Comparison of ENCODE assay signal across 16 mouse cellular contexts in the genomic region with DNA sequence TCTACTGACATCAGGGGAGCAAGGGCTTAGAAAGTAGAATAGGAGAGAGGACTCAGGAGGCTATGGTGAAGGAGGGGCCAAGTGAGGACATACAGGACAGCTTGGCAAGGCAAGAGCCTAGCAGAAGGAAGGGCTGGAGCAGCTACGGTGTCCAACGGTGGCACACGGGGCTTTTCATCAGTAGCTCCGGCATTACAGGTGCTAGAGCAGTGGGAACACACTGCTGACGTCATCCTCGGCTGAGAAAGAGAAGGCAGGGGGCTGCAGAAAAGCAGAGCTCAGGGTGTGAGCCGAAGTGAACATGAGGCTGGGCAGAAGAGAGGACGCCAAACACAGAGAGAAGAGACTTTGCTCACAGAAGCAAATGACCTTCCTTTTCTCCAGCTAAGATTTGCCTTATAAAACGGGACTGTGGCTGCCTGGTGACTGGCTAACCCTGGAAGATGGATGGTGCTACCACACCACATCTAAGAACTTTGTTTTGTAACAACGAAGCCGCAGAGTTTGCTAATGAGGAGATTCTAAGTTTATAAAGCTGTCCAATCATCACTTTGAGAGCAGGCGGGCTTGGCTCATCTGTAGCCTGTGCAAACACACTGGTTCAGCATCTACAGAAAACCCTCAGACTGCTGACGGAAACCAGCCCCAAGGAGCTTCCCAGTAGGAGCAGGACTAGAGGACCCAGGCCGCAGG.
DNase-seq lines count a peak whose midpoint lies in the region; ATAC-seq and TF ChIP-seq lines count a peak whose summit lies in the region.
"Had no signal": no experiment of that assay in that cellular context is flagged by ENCODE, and none has a peak within 500 bp of the region (broad histone marks: within the 10 kb centered on the region; RNA-seq: fewer than 3 reads in every experiment).

No protein-coding gene starts in this region.

- DNase-seq in frontal cortex, postnatal 36 days (ENCODE audit: low spot score in 2 of 2), result no peak
- DNase-seq in lung, postnatal 25 days (ENCODE audit: low spot score), result no peak
- peak; percentile 86 to 90 for DNase-seq in cerebellum, postnatal 10 days
- no peak for DNase-seq in stomach, postnatal 0 days (ENCODE audit: low spot score)
- DNase-seq: adrenal gland, adult 2 months; B cell, adult 2 months; gastrocnemius, postnatal 36 days; liver; thymus, postnatal 36 days had no signal

- H3K36me3 ChIP-seq in lung, embryonic 16.5 days (ENCODE audit: control insufficient read depth, insufficient read depth, low read length), result no peaks in the 10 kb centered on the region
- H3K36me3 ChIP-seq in stomach, postnatal 0 days (ENCODE audit: control insufficient read depth, insufficient read depth, low read length), result no peaks in the 10 kb centered on the region
- no peaks in the 10 kb centered on the region for H3K36me3 ChIP-seq in midbrain, embryonic 13.5 days
- H3K36me3 ChIP-seq: embryonic facial prominence, embryonic 12.5 days; forebrain, embryonic 12.5 days; hindbrain, embryonic 13.5 days; neural tube, embryonic 13.5 days had no signal

- H3K4me2 ChIP-seq in lung, embryonic 16.5 days (ENCODE audit: low read depth, low read length), result no peak overlapping the region
- H3K4me2 ChIP-seq in stomach, postnatal 0 days (replicated peaks; ENCODE audit: low read depth), result no peak overlapping the region
- H3K4me2 ChIP-seq in midbrain, embryonic 13.5 days (replicated peaks), result no peak overlapping the region
- H3K4me2 ChIP-seq: embryonic facial prominence, embryonic 12.5 days; forebrain, embryonic 12.5 days; hindbrain, embryonic 13.5 days; neural tube, embryonic 13.5 days had no signal

- no peak for TF ChIP-seq EP300 in stomach, postnatal 0 days (optimal IDR thresholded peaks at IDR 0.05)

- no peak overlapping the region for H3K9ac ChIP-seq in lung, embryonic 16.5 days (ENCODE audit: low read length)
- H3K9ac ChIP-seq in stomach, postnatal 0 days (ENCODE audit: low read length), result no peak overlapping the region
- H3K9ac ChIP-seq in midbrain, embryonic 13.5 days (replicated peaks), result no peak overlapping the region
- H3K9ac ChIP-seq: embryonic facial prominence, embryonic 12.5 days; forebrain, embryonic 12.5 days; hindbrain, embryonic 13.5 days; neural tube, embryonic 13.5 days had no signal

- peak overlapping the region; percentile 15; the same call in 1 of the 2 replicates for H3K27ac ChIP-seq in lung, embryonic 16.5 days (ENCODE audit: low read length)
- peak overlapping the region; percentile 13; the same call in 1 of the 2 replicates for H3K27ac ChIP-seq in stomach, postnatal 0 days (replicated peaks)
- no peak overlapping the region for H3K27ac ChIP-seq in midbrain, embryonic 13.5 days
- H3K27ac ChIP-seq: embryonic facial prominence, embryonic 12.5 days; forebrain, embryonic 12.5 days; hindbrain, embryonic 13.5 days; neural tube, embryonic 13.5 days had no signal

- no peak overlapping the region for H3K4me3 ChIP-seq in lung, embryonic 16.5 days (ENCODE audit: low read length)
- no peak overlapping the region for H3K4me3 ChIP-seq in stomach, postnatal 0 days (ENCODE audit: low read depth, low read length)
- no peak overlapping the region for H3K4me3 ChIP-seq in midbrain, embryonic 13.5 days (replicated peaks)
- H3K4me3 ChIP-seq: embryonic facial prominence, embryonic 12.5 days; forebrain, embryonic 12.5 days; hindbrain, embryonic 13.5 days; neural tube, embryonic 13.5 days had no signal

- H3K27me3 ChIP-seq in lung, embryonic 16.5 days (ENCODE audit: control insufficient read depth, insufficient read depth, low read depth, low read length), result no peaks in the 10 kb centered on the region
- H3K27me3 ChIP-seq in stomach, postnatal 0 days (ENCODE audit: control insufficient read depth, insufficient read depth, low read length), result no peaks in the 10 kb centered on the region
- H3K27me3 ChIP-seq in midbrain, embryonic 13.5 days, result 0 out of 2 replicates have a peak, but pooled peaks cover 4% of the 10 kb centered on the region
- H3K27me3 ChIP-seq: embryonic facial prominence, embryonic 12.5 days; hindbrain, embryonic 13.5 days; neural tube, embryonic 13.5 days had no signal

- no peaks in the 10 kb centered on the region for H3K9me3 ChIP-seq in lung, embryonic 16.5 days (ENCODE audit: control insufficient read depth, low read length)
- H3K9me3 ChIP-seq in stomach, postnatal 0 days (ENCODE audit: control insufficient read depth, low read length), result no peaks in the 10 kb centered on the region
- no peaks in the 10 kb centered on the region for H3K9me3 ChIP-seq in midbrain, embryonic 13.5 days
- H3K9me3 ChIP-seq: embryonic facial prominence, embryonic 12.5 days; forebrain, embryonic 12.5 days; hindbrain, embryonic 13.5 days; neural tube, embryonic 13.5 days had no signal

- H3K4me1 ChIP-seq in lung, embryonic 16.5 days (replicated peaks; ENCODE audit: control insufficient read depth, insufficient read depth, low read length), result peaks cover 32% of the 10 kb centered on the region
- peaks cover 9% of the 10 kb centered on the region; the same call in 1 of the 2 replicates for H3K4me1 ChIP-seq in stomach, postnatal 0 days (replicated peaks; ENCODE audit: control insufficient read depth, insufficient read depth)
- H3K4me1 ChIP-seq in midbrain, embryonic 13.5 days (replicated peaks), result peaks cover 38% of the 10 kb centered on the region

- no peak for TF ChIP-seq CTCF in stomach, postnatal 0 days (IDR thresholded peaks at IDR 0.05; ENCODE audit: low read depth)

- 55% methylated on average over 14 of the region's 14 CpGs for WGBS in lung, embryonic 16.5 days
- WGBS in stomach, postnatal 0 days, result 47% methylated on average over 14 of the region's 14 CpGs
- WGBS in midbrain, embryonic 13.5 days, result 81% methylated on average over 14 of the region's 14 CpGs

- ATAC-seq in frontal cortex, adult (ENCODE audit: low TSS enrichment), result 0 out of 2 replicates have a peak, but pooled peaks have one; percentile 43
- peak; percentile 29; the same call in 1 of the 2 replicates for ATAC-seq in lung, embryonic 16.5 days (ENCODE audit: low read depth)
- ATAC-seq in stomach, postnatal 0 days (ENCODE audit: low FRiP score, low TSS enrichment), result no peak
- no peak for ATAC-seq in midbrain, embryonic 13.5 days

Comparison
In these comparisons a context has a peak if more than half of its experiments do, and no peak if none do; other contexts are left out.
1. ATAC-seq: peak in frontal cortex, adult (single experiment) and lung, embryonic 16.5 days (single experiment); none in stomach, postnatal 0 days (single experiment) and midbrain, embryonic 13.5 days (single experiment).
2. DNase-seq: peak in cerebellum, postnatal 10 days (2 of 2); none in frontal cortex, postnatal 36 days (0 of 2), lung, postnatal 25 days (single experiment) and stomach, postnatal 0 days (single experiment).